ENCODE assay signal across 12 mouse cellular contexts in genomic region chr4:132934639-132935038, GRCm38 (mm10). TPM values are rescaled to one million over a fixed set of nuclear protein-coding genes. Genes with fewer than 3 reads are reported as not detected.
DNase-seq lines count a peak whose midpoint lies in the region; ATAC-seq and TF ChIP-seq lines count a peak whose summit lies in the region.
"Had no signal": no experiment of that assay in that cellular context is flagged by ENCODE, and none has a peak within 500 bp of the region (broad histone marks: within the 10 kb centered on the region; RNA-seq: fewer than 3 reads in every experiment).

No protein-coding gene starts in this region.

- H3K27me3 ChIP-seq in liver, embryonic 12.5 days (replicated peaks), result peaks cover 28% of the 10 kb centered on the region
- no peaks in the 10 kb centered on the region for H3K27me3 ChIP-seq in liver, postnatal 0 days (ENCODE audit: insufficient read depth, low read length)
- H3K27me3 ChIP-seq: lung, embryonic 15.5 days had no signal

- intact Hi-C loops in left cerebral cortex, postnatal 4 days (cut with DNase I), result no loop called here

- no peak overlapping the region for H3K27ac ChIP-seq in liver, embryonic 12.5 days
- no peak overlapping the region for H3K27ac ChIP-seq in liver, postnatal 0 days (ENCODE audit: low read depth)
- H3K27ac ChIP-seq: lung, embryonic 15.5 days had no signal

- TF ChIP-seq CTCF in liver, postnatal 0 days (IDR thresholded peaks at IDR 0.05; ENCODE audit: low read depth), result no peak

- DNase-seq in embryo, embryonic 10 days (ENCODE audit: low spot score), result peak; percentile 62
- DNase-seq in embryo, embryonic 9.5 days (ENCODE audit: extremely low spot score), result no peak
- DNase-seq in liver, result peak; percentile 22
- no peak for DNase-seq in liver, postnatal 0 days
- DNase-seq in retina, postnatal 1 day, result peak; percentile 59
- DNase-seq in left cerebral cortex, postnatal 4 days, result no peak
- no peak for DNase-seq in frontal cortex, postnatal 14 days (ENCODE audit: low spot score in 2 of 2)
- DNase-seq: cerebellum, adult 11-12 months; heart, postnatal 36 days; kidney, adult 2 months had no signal

- no peak overlapping the region for H3K9ac ChIP-seq in liver, embryonic 12.5 days
- no peak overlapping the region for H3K9ac ChIP-seq in liver, postnatal 0 days (replicated peaks)
- H3K9ac ChIP-seq: lung, embryonic 15.5 days had no signal

- H3K36me3 ChIP-seq in liver, embryonic 12.5 days, result no peaks in the 10 kb centered on the region
- no peaks in the 10 kb centered on the region for H3K36me3 ChIP-seq in liver, postnatal 0 days (replicated peaks; ENCODE audit: insufficient read depth, low read length)
- H3K36me3 ChIP-seq: lung, embryonic 15.5 days had no signal

- no peaks in the 10 kb centered on the region for H3K9me3 ChIP-seq in liver, embryonic 12.5 days (replicated peaks)
- H3K9me3 ChIP-seq in liver, postnatal 0 days (ENCODE audit: low read length), result no peaks in the 10 kb centered on the region
- H3K9me3 ChIP-seq: lung, embryonic 15.5 days had no signal

- H3K4me2 ChIP-seq in liver, embryonic 12.5 days, result no peak overlapping the region
- peak overlapping the region; percentile 28; the same call in 1 of the 2 replicates for H3K4me2 ChIP-seq in liver, postnatal 0 days (ENCODE audit: low read depth, low read length)
- H3K4me2 ChIP-seq: lung, embryonic 15.5 days had no signal

- no peak overlapping the region for H3K4me3 ChIP-seq in liver, embryonic 12.5 days
- H3K4me3 ChIP-seq in liver, postnatal 0 days (ENCODE audit: low read depth, low read length), result no peak overlapping the region
- H3K4me3 ChIP-seq: lung, embryonic 15.5 days had no signal

- WGBS in liver, embryonic 12.5 days (ENCODE audit: insufficient replicate concordance), result 41% methylated on average over 7 of the region's 7 CpGs
- 45% methylated on average over 7 of the region's 7 CpGs for WGBS in liver, postnatal 0 days (ENCODE audit: insufficient replicate concordance)

- no peak for ATAC-seq in liver, embryonic 12.5 days
- peak; percentile 56; the same call in 1 of the 2 replicates for ATAC-seq in liver, postnatal 0 days

- TF ChIP-seq EP300 in liver, postnatal 0 days (IDR thresholded peaks at IDR 0.05; ENCODE audit: low read depth), result no peak

- H3K4me1 ChIP-seq in liver, embryonic 12.5 days, result peaks cover 17% of the 10 kb centered on the region
- H3K4me1 ChIP-seq in liver, postnatal 0 days (ENCODE audit: insufficient read depth), result no peaks in the 10 kb centered on the region

RNA-seq across cellular contexts. Expression of gene Fam76a, which starts 12.3 kb away (rescaled TPM):
- polyA plus RNA-seq in liver, embryonic 12.5 days (2016; fragmentation: Nextera tagmentation; extraction: Ambion mirVana), result 22.6 and 25.8 TPM in 2 replicates
- 21.7 and 22.5 TPM in 2 replicates for polyA plus RNA-seq in liver, postnatal 0 days (2015; fragmentation: Nextera tagmentation; extraction: Ambion mirVana)
- total RNA-seq in left cerebral cortex, postnatal 4 days (2021), result 10 to 100 TPM; 24.3 to 25.4 TPM

RNA-seq across cellular contexts. Expression of gene Fgr, which starts 39.3 kb away (rescaled TPM):
- 0.60 and 0.73 TPM in 2 replicates for polyA plus RNA-seq in liver, embryonic 12.5 days (2016; fragmentation: Nextera tagmentation; extraction: Ambion mirVana)
- 3.8 and 4.0 TPM in 2 replicates for polyA plus RNA-seq in liver, postnatal 0 days (2015; fragmentation: Nextera tagmentation; extraction: Ambion mirVana)
- total RNA-seq in left cerebral cortex, postnatal 4 days (2021), result under 1 TPM; 0.42 to 0.44 TPM

RNA-seq across cellular contexts. Expression of gene Stx12, which starts 50.3 kb away (rescaled TPM):
- polyA plus RNA-seq in liver, embryonic 12.5 days (2016; fragmentation: Nextera tagmentation; extraction: Ambion mirVana), result 21.0 and 21.7 TPM in 2 replicates
- 14.4 and 17.0 TPM in 2 replicates for polyA plus RNA-seq in liver, postnatal 0 days (2015; fragmentation: Nextera tagmentation; extraction: Ambion mirVana)
- total RNA-seq in left cerebral cortex, postnatal 4 days (2021), result 100 to 1,000 TPM; 146 to 153 TPM

Comparison
In these comparisons a context has a peak if more than half of its experiments do, and no peak if none do; other contexts are left out.
1. DNase-seq: peak in embryo, embryonic 10 days (single experiment), liver (single experiment) and retina, postnatal 1 day (single experiment); none in embryo, embryonic 9.5 days (single experiment), liver, postnatal 0 days (single experiment), left cerebral cortex, postnatal 4 days (single experiment) and frontal cortex, postnatal 14 days (0 of 2).